Mouse (Mus musculus) forebrain, postnatal 0 days (tissue): ENCODE results near the gene Ift172. TPM values are rescaled to one million over a fixed set of nuclear protein-coding genes. Genes with fewer than 3 reads are reported as not detected.
A peak's percentile ranks its signal among the peaks of the same experiment; 100 is the strongest.

Source experiments
- ATAC-seq: fragments of 200-750 bp; cut with Nextera tagmentation; 2 replicates; pipeline ENCODE4 v1.8.0; 2017; ENCODE audit warnings: mild to moderate bottlenecking, moderate library complexity
- DNase-seq: peaks from one replicate; pipeline ENCODE4 v3.0.0-alpha.2; 2015
- H3K27ac ChIP-seq: fragments of 300-500 bp; sonication (generic); 2 replicates; pipeline ENCODE4 v1.5.1; 2014; ENCODE audit warnings: low read depth, mild to moderate bottlenecking, antibody characterized with exemption, low read length, moderate library complexity, mixed read lengths
- H3K27me3 ChIP-seq: fragments of 300-500 bp; sonication (generic); 2 replicates; pipeline ENCODE4 v1.6.1; 2014; ENCODE audit warnings: mild to moderate bottlenecking, low read length, mixed read lengths; ENCODE audit not compliant: insufficient read depth
- H3K36me3 ChIP-seq: fragments of 300-500 bp; sonication (generic); 2 replicates; pipeline ENCODE4 v1.6.1; 2014; ENCODE audit warnings: mild to moderate bottlenecking, moderate library complexity; ENCODE audit not compliant: insufficient read depth
- H3K4me1 ChIP-seq: fragments of 300-500 bp; sonication (generic); 2 replicates; pipeline ENCODE4 v1.6.1; 2014; ENCODE audit warnings: antibody characterized with exemption; ENCODE audit not compliant: insufficient read depth
- H3K4me2 ChIP-seq: fragments of 300-500 bp; sonication (generic); 2 replicates; pipeline ENCODE4 v1.6.1; 2014; ENCODE audit warnings: low read depth, mild to moderate bottlenecking, moderate library complexity
- H3K4me3 ChIP-seq: fragments of 300-500 bp; sonication (generic); 2 replicates; pipeline ENCODE4 v1.5.1; 2014; ENCODE audit warnings: low read depth, low read length, mixed read lengths
- H3K9ac ChIP-seq: fragments of 300-500 bp; sonication (generic); 2 replicates; pipeline ENCODE4 v1.6.1; 2014; ENCODE audit warnings: mild to moderate bottlenecking
- H3K9me3 ChIP-seq: fragments of 300-500 bp; sonication (generic); 2 replicates; pipeline ENCODE4 v1.6.1; 2016; ENCODE audit warnings: low read length
- CTCF ChIP-seq: sonication (generic); IDR thresholded peaks from 2 replicates; pipeline ENCODE4 v1.5.1; 2016; ENCODE audit warnings: antibody characterized with exemption, control low read depth, low read depth
- WGBS: fragments of 180-500 bp; shearing (Covaris S2); extraction: QIAGEN DNeasy Blood & Tissue Kit; methylation state at CpG from one replicate; pipeline ENCODE4 v1.1.7; 2014; 5-methylcytosine and 5-hydroxymethylcytosine counted together
- polyA plus RNA-seq: library from polyadenylated mRNA; unstranded; fragments of >200 nt; fragmentation: Nextera tagmentation; extraction: Ambion mirVana; gene quantifications from 2 replicates; pipeline ENCODE4 v1.2.1, GENCODE M21; 2015
- total RNA-seq: library from RNA; depleted of rRNA; stranded (reverse); fragments of >200 nt; gene quantifications from 2 replicates; pipeline ENCODE4 v1.2.3, GENCODE M21; 2014; rRNA removed

The Ift172 gene
- total RNA-seq (31.1 and 42.6 TPM in 2 replicates), polyA plus RNA-seq (9.9 and 12.8 TPM in 2 replicates)

DNA sequence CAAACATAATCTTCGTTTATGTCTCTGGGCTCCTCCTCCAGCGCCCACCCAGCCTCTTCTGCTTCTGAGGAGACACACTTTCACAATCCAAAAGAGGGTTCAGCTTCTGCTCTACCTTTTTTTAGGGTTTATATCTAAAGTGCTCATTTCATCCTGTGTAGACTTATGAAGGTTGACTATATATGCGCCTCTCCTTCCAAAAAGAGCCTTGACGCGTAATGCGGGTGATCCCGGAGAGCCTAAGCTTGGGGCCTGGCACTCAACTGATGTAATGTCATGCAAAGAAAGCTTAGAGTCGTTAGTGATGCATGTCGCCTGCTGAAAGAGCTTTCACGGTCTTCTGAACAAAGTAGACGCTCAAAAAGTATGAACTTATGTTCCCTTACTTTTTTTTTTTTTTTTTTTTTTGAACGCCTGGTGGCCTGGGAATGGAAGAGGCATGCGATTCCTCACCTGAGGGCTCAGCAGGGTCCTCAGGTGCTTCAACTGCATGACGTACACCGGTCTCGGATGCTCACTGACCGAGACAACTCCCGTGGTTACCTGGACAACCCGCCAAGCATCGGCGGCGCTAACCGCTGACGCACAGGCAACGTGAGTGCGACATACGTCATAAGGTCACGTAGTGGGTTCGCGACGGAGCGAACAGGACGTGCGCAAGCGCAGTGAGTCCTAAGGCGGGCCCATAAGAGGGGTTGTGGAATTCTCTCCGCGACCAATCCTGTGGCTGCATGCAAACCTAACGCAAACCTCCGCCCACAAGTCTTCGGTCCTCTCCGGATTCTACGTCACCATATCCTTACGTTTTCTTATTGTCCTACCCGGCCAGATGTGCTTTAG, at the start of gene Ift172:
Gene Ift172 (minus strand): TSS at position 596 of the 840 bp plus-strand sequence.
- Histone ChIP-seq H3K4me2 (peak within 1 kb of the TSS; percentile 78), H3K4me3 (peak within 1 kb of the TSS; percentile 53), H3K27ac (peak within 1 kb of the TSS; percentile 64; the same call in 1 of the 2 replicates), H3K9ac (peak within 1 kb of the TSS; percentile 43), H3K27me3 (no peaks in the 10 kb centered on the region), H3K36me3 (peaks cover 20% of the 10 kb centered on the region), H3K4me1 (0 out of 2 replicates have a peak, but pooled peaks cover 12% of the 10 kb centered on the region), H3K9me3 (no peaks in the 10 kb centered on the region)
- DNase-seq (peak; percentile 99), ATAC-seq (peak; percentile 94)
- 2% methylated on average over 45 of the region's 45 CpGs for WGBS
- no peak; the same call in 1 of the 2 replicates for TF ChIP-seq CTCF

GRCm38 (mm10) chr5:31328255-31328654, 37.3 kb upstream of the Ift172 start:
- H3K9ac ChIP-seq = no peak overlapping the region
- ATAC-seq = no peak
- H3K36me3 ChIP-seq = no peaks in the 10 kb centered on the region
- H3K27me3 ChIP-seq = no peaks in the 10 kb centered on the region
- H3K4me2 ChIP-seq = no peak overlapping the region
- no peak overlapping the region for H3K27ac ChIP-seq
- WGBS = 30% methylated on average over 7 of the region's 7 CpGs
- H3K9me3 ChIP-seq = no peaks in the 10 kb centered on the region
- no peaks in the 10 kb centered on the region for H3K4me1 ChIP-seq
- peak; percentile 56 for DNase-seq
- TF ChIP-seq CTCF = peak; percentile 69
- no peak overlapping the region for H3K4me3 ChIP-seq

GRCm38 (mm10) chr5:31326850-31327249, 35.9 kb upstream of the Ift172 start:
- no peak overlapping the region for H3K27ac ChIP-seq
- 12% methylated on average over 5 of the region's 5 CpGs for WGBS

GRCm38 (mm10) chr5:31324085-31324484, 33.2 kb upstream of the Ift172 start:
- H3K4me2 ChIP-seq = no peak overlapping the region
- no peak overlapping the region for H3K9ac ChIP-seq
- H3K4me1 ChIP-seq = no peaks in the 10 kb centered on the region
- no peaks in the 10 kb centered on the region for H3K27me3 ChIP-seq
- ATAC-seq = no peak
- H3K9me3 ChIP-seq = no peaks in the 10 kb centered on the region
- 72% methylated on average over 3 of the region's 3 CpGs for WGBS
- no peak for DNase-seq
- TF ChIP-seq CTCF = no peak
- no peak overlapping the region for H3K4me3 ChIP-seq
- H3K36me3 ChIP-seq = no peaks in the 10 kb centered on the region
- no peak overlapping the region for H3K27ac ChIP-seq

More at GRCm38 (mm10) chr5:31326850-31327249, 35.9 kb upstream of the Ift172 start:
- ATAC-seq (no peak), DNase-seq (no peak)
- Histone ChIP-seq H3K27me3 (no peaks in the 10 kb centered on the region), H3K4me3 (no peak overlapping the region), H3K4me2 (no peak overlapping the region), H3K9ac (no peak overlapping the region), H3K36me3 (no peaks in the 10 kb centered on the region), H3K4me1 (no peaks in the 10 kb centered on the region), H3K9me3 (no peaks in the 10 kb centered on the region)
- no peak for TF ChIP-seq CTCF

DNA sequence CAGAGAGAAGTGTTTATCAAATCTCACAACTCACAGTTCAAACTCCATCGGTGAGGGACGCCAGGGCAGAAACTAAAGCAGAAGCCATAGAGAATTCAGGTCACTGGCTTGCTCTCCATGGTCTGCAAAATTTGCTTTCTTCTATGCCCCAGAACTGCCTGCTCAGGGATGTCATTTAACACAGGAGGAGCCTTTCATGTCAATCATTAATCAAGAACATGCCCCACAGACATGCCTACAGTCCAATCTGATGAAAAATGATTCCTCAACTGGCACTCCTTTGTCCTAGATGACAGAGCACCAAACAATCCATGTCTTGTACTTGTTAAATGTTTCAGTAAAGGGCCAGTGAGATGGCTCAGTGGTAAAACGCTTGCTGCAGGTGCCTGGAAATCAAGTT, 31.9 kb upstream of the Ift172 start:
- no peak for TF ChIP-seq CTCF
- Histone ChIP-seq H3K4me1 (no peaks in the 10 kb centered on the region), H3K4me3 (no peak overlapping the region), H3K9ac (no peak overlapping the region), H3K36me3 (no peaks in the 10 kb centered on the region), H3K4me2 (no peak overlapping the region), H3K27me3 (no peaks in the 10 kb centered on the region), H3K27ac (no peak overlapping the region), H3K9me3 (no peaks in the 10 kb centered on the region)
- WGBS = 88% methylated on average over 3 of the region's 3 CpGs
- DNase-seq = no peak
- no peak for ATAC-seq

GRCm38 (mm10) chr5:31312806-31313205, 21.9 kb upstream of the Ift172 start:
- no peak overlapping the region for H3K4me3 ChIP-seq
- no peak overlapping the region for H3K4me2 ChIP-seq
- H3K4me1 ChIP-seq = no peaks in the 10 kb centered on the region
- no peaks in the 10 kb centered on the region for H3K36me3 ChIP-seq
- no peaks in the 10 kb centered on the region for H3K9me3 ChIP-seq
- H3K27ac ChIP-seq = no peak overlapping the region
- no peaks in the 10 kb centered on the region for H3K27me3 ChIP-seq
- H3K9ac ChIP-seq = no peak overlapping the region
- no peak for TF ChIP-seq CTCF
- DNase-seq = no peak
- ATAC-seq = no peak
- WGBS = 90% methylated on average over 8 of the region's 8 CpGs

DNA sequence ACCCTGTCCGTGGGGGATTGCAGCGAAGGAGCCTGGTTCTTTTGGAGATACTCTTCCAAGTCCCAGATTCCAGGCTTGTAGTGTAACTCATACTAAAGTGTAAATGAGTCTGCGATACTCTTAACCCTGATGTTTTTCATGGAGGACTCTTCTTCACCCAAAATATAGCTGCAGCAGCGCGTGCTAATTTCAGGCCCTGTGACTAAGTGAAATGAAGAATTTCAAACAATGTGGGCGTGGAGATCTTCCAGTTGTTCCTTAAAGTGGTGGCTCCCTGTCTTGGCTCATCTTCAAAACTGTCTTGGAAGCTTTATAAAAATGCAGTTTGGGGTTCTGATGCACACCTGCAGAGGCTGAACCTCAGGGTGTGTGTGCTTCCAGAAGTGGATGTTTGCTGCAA, 12.2 kb upstream of the Ift172 start:
- Histone ChIP-seq H3K4me2 (no peak overlapping the region), H3K4me1 (no peaks in the 10 kb centered on the region), H3K27me3 (no peaks in the 10 kb centered on the region), H3K27ac (no peak overlapping the region), H3K36me3 (no peaks in the 10 kb centered on the region), H3K9ac (no peak overlapping the region), H3K9me3 (peaks cover 6% of the 10 kb centered on the region; the same call in 1 of the 2 replicates), H3K4me3 (no peak overlapping the region)
- no peak for TF ChIP-seq CTCF
- DNase-seq (no peak), ATAC-seq (no peak)
- WGBS = 91% methylated on average over 6 of the region's 6 CpGs
